Mouse (Mus musculus): Measurements from ENCODE around the gene Smurf2.

Gene Smurf2

GRCm38 (mm10) chr11:106905707-106906106 lies 14.8 kb downstream of the Smurf2 start:
- no peak for DNase-seq (ENCODE audit: low spot score)

- DNase-seq (ENCODE audit: low spot score), result no peak
These were observed 20.7 kb downstream of the Smurf2 start for GRCm38 (mm10) chr11:106899804-106900203.

- DNase-seq (ENCODE audit: low spot score), result no peak
These were observed 23.9 kb downstream of the Smurf2 start for GRCm38 (mm10) chr11:106896561-106897168.

- no peak for DNase-seq (ENCODE audit: low spot score)
These were observed 36.9 kb downstream of the Smurf2 start for GRCm38 (mm10) chr11:106883656-106884055.

GRCm38 (mm10) chr11:106872650-106873049 lies 47.9 kb downstream of the Smurf2 start:
- no peak for DNase-seq (ENCODE audit: low spot score)

GRCm38 (mm10) chr11:106851438-106851837 lies 69.1 kb downstream of the Smurf2 start:
- DNase-seq (ENCODE audit: low spot score), result peak; percentile 39

GRCm38 (mm10) chr11:106842002-106842401 lies 78.5 kb downstream of the Smurf2 start:
- no peak for DNase-seq (ENCODE audit: low spot score)

GRCm38 (mm10) chr11:106828079-106828478 lies 92.4 kb downstream of the Smurf2 start:
- DNase-seq (ENCODE audit: low spot score), result no peak

GRCm38 (mm10) chr11:106824403-106824802 lies 96.1 kb downstream of the Smurf2 start:
- no peak for DNase-seq (ENCODE audit: low spot score)

- no peak for DNase-seq (ENCODE audit: low spot score)
These were observed 96.8 kb downstream of the Smurf2 start for GRCm38 (mm10) chr11:106823741-106824140.

GRCm38 (mm10) chr11:106822911-106823310 lies 97.6 kb downstream of the Smurf2 start:
- DNase-seq (ENCODE audit: low spot score), result no peak

- DNase-seq (ENCODE audit: low spot score), result no peak
These were observed 98.0 kb downstream of the Smurf2 start for GRCm38 (mm10) chr11:106822491-106822890.

- DNase-seq (ENCODE audit: low spot score), result no peak
These were observed 99.1 kb downstream of the Smurf2 start for GRCm38 (mm10) chr11:106821397-106821796.

- DNase-seq (ENCODE audit: low spot score), result peak; percentile 13
These were observed 99.5 kb downstream of the Smurf2 start for GRCm38 (mm10) chr11:106820972-106821371.

GRCm38 (mm10) chr11:106820252-106820651 lies 100.3 kb downstream of the Smurf2 start:
- DNase-seq (ENCODE audit: low spot score), result no peak

GRCm38 (mm10) chr11:106819595-106819994 lies 100.9 kb downstream of the Smurf2 start:
- DNase-seq (ENCODE audit: low spot score), result no peak

- no peak for DNase-seq (ENCODE audit: low spot score)
These were observed 102.2 kb downstream of the Smurf2 start for GRCm38 (mm10) chr11:106818341-106818740.

GRCm38 (mm10) chr11:106817808-106818207 lies 102.7 kb downstream of the Smurf2 start:
- DNase-seq (ENCODE audit: low spot score), result no peak

GRCm38 (mm10) chr11:106817156-106817555 lies 103.4 kb downstream of the Smurf2 start:
- no peak for DNase-seq (ENCODE audit: low spot score)

GRCm38 (mm10) chr11:106816316-106816715 lies 104.2 kb downstream of the Smurf2 start:
- DNase-seq (ENCODE audit: low spot score), result no peak

- no peak for DNase-seq (ENCODE audit: low spot score)
These were observed 104.8 kb downstream of the Smurf2 start for GRCm38 (mm10) chr11:106815761-106816160.

- no peak for DNase-seq (ENCODE audit: low spot score)
These were observed 105.2 kb downstream of the Smurf2 start for GRCm38 (mm10) chr11:106815331-106815730.

- DNase-seq (ENCODE audit: low spot score), result no peak
These were observed 105.8 kb downstream of the Smurf2 start for GRCm38 (mm10) chr11:106814601-106815320.
